Mouse (Mus musculus): Measurements from ENCODE around the gene Thg1l. TPM values are rescaled to one million over a fixed set of nuclear protein-coding genes. Genes with fewer than 3 reads are reported as not detected.

The Thg1l gene
- polyA plus RNA-seq (2017; shearing (Covaris generic)), result 4.6 TPM

GRCm38 (mm10) chr11:45955127-45955627 lies at the start of gene Thg1l:
Thg1l (minus strand) TSS chr11:45955494.

GRCm38 (mm10) chr11:45979946-45980892 lies 24.9 kb upstream of the Thg1l start, which contains the start of gene Sox30:
Sox30 (plus strand) TSS chr11:45980310.

GRCm38 (mm10) chr11:45944643-45945156 lies 10.6 kb downstream of the Thg1l start, which contains the start of gene Lsm11:
Lsm11 (minus strand) TSS chr11:45944935.

Other genes starting within 250 kb of the Thg1l start
- gene Clint1, start 103.4 kb downstream of the Thg1l start, polyA plus RNA-seq (2017; shearing (Covaris generic)), result 302 TPM
- 6.8 TPM for gene Lsm11, start 10.6 kb downstream of the Thg1l start, polyA plus RNA-seq (2017; shearing (Covaris generic))
- 0.12 TPM for gene Sox30, start 24.8 kb upstream of the Thg1l start, polyA plus RNA-seq (2017; shearing (Covaris generic))
- gene Gm12166, start 96.8 kb upstream of the Thg1l start, polyA plus RNA-seq (2017; shearing (Covaris generic)), result 13.5 TPM
- gene Adam19, start 100.5 kb upstream of the Thg1l start, polyA plus RNA-seq (2017; shearing (Covaris generic)), result 24.9 TPM
- not detected for gene Nipal4, start 211.0 kb upstream of the Thg1l start, polyA plus RNA-seq (2017; shearing (Covaris generic))